Mouse (Mus musculus): ENCODE data around the gene Slc20a1. TPM values are rescaled to one million over a fixed set of nuclear protein-coding genes. Genes with fewer than 3 reads are reported as not detected.

Gene Slc20a1
- polyA plus RNA-seq, 1 experiment from 2014 or later, result 35.5 TPM

DNA sequence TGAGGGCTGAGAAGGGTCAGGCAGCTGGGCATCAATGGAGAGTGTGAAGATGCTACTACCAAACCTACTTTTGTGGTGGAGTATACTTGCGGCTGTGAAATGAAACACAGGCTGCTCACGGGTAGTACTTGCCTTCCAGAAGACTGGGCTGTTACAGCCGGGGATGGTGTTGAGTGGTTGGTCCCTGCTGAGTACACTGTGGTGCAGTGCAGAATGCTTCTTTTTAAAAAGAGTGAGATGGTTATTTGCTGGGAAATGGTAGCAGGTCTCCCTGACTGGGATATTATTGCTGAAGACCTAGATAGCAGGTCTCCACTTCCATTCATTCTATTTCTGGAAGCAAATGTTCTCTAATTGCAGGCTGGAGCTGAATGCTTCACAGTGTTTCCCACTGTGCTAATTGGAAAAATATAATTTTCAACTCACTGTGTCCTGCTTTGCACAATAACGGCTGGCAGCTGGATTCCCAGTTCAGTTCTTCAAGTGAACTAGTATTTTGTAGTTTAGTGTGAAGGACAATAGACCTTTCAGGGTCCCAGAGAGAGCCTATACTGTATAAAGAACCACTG lies 20.1 kb downstream of the Slc20a1 start:
- Histone ChIP-seq H3K36me3 (no peaks in the 10 kb centered on the region), H3K4me1 (peaks cover 8% of the 10 kb centered on the region), H3K27ac (no peak overlapping the region), H3K4me3 (no peak overlapping the region), H3K9ac (no peak overlapping the region), H3K27me3 (no peaks in the 10 kb centered on the region), H3K9me3 (no peaks in the 10 kb centered on the region), H3K4me2 (replicated peaks) (no peak overlapping the region)
- 71% methylated on average over 4 of the region's 4 CpGs for WGBS
- ATAC-seq (ENCODE audit: low FRiP score, low read depth), result no peak

DNA sequence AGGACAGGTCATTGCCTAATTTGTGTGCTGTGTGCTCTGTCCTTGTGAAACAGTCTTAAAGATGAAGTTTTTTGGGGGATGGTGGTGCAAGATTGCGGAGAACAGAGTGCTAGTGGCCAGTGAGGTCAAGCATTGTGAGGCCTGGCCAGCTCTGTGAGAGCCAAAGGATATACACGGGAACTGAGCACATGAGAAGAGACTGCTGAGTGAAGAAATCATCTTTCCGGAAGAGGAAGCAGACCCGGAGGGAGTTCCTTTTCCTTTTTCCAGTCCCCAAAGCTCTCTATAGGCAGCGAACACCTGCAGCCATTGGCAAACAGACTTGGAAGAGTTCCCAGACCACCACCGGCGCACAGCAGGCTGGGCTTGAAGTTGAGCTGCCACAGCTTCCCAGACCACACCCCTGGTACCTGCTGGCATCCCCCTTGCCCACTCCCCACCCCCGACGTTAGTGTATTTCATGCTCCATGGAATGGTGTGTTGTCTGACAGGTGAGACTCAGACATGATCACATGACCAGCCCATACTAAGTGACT lies 22.6 kb downstream of the Slc20a1 start:
- ATAC-seq (ENCODE audit: low FRiP score, low read depth), result no peak
- Histone ChIP-seq H3K9ac (no peak overlapping the region), H3K4me2 (replicated peaks) (no peak overlapping the region), H3K36me3 (no peaks in the 10 kb centered on the region), H3K27ac (no peak overlapping the region), H3K9me3 (no peaks in the 10 kb centered on the region), H3K4me3 (no peak overlapping the region), H3K27me3 (no peaks in the 10 kb centered on the region), H3K4me1 (peaks cover 8% of the 10 kb centered on the region)
- 76% methylated on average over 9 of the region's 9 CpGs for WGBS

DNA sequence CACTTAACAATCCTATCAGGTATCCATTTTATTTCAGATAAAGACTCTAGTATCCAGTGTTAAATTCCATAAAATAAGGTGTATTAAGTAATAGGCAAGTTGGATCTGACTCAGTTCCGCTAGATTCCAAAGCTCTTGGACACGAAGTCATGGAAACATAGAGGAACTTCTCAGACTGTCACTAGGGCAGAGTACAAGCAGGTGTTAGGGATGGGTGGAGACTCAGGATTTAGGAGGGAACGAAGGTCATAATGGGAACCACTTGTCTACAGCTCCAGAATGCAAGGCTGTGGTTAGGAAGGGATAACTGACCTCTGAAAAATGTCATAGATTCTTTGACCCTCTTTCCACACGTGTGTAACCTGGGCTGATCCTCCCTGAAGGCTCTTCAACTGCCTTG lies 25.6 kb downstream of the Slc20a1 start:
- Histone ChIP-seq H3K36me3 (no peaks in the 10 kb centered on the region), H3K9me3 (no peaks in the 10 kb centered on the region), H3K27me3 (no peaks in the 10 kb centered on the region), H3K4me1 (no peaks in the 10 kb centered on the region), H3K4me3 (no peak overlapping the region), H3K4me2 (replicated peaks) (no peak overlapping the region), H3K27ac (no peak overlapping the region), H3K9ac (no peak overlapping the region)
- WGBS, result 67% methylated on average over 4 of the region's 4 CpGs
- ATAC-seq (ENCODE audit: low FRiP score, low read depth), result no peak

DNA sequence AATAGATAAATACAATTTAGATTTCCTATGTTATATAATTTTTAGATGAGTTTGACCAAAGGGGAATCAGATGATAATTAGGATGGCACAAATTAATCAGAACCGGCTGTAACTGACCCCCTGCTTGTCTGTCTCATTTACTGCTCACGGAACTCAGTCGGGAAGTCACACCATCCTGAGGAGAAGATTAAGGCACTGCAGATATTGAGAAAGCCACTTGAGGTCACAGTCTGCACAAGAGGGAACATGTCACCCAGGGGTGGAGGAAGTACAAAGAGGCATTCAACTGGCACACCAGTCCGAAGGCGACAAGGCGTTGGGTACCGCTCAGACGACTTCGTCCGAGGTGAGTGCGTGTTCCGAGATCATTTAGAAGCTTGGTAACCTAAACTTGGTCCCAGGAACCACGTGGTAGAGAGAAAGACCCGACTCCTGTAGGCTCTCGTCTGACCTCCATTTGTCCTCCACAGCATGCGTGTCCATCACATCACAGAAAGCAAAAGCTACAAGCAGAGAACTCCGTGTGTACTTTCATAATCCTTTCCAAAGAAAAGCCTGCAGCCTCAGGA lies 26.8 kb downstream of the Slc20a1 start:
- no peaks in the 10 kb centered on the region for H3K36me3 ChIP-seq
- H3K4me1 ChIP-seq, result no peaks in the 10 kb centered on the region
- no peak overlapping the region for H3K4me2 ChIP-seq (replicated peaks)
- no peak for ATAC-seq (ENCODE audit: low FRiP score, low read depth)
- H3K4me3 ChIP-seq, result no peak overlapping the region
- no peaks in the 10 kb centered on the region for H3K27me3 ChIP-seq
- H3K9me3 ChIP-seq, result no peaks in the 10 kb centered on the region
- WGBS, result 89% methylated on average over 17 of the region's 17 CpGs
- no peak overlapping the region for H3K9ac ChIP-seq
- H3K27ac ChIP-seq, result no peak overlapping the region

DNA sequence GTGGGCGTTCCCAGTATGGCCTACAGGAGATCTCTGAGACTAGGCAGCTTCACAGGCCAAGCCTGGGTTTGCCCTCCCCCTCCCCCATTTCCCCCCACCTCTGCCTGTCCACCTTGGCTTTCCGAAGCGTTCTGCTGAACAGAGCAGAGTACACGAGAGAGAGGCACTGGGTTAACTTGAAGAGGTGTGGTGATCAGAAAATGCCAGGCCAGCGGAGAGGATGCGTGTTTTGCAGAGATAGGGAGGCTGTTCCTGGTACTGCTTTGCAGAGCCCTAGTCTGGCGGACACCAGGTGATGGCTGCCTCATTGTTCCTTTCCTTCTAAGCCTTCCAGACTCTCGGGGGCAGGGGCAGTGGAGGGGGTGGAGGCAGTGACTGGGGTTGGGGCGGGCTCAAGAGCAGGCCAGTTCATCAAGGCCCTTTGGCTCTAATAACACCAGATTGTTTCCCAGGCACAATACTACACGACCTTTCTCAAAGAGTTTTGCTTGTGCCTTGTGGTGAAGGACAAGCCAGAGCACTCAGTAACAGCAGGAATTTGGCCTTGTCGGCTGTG lies 27.8 kb downstream of the Slc20a1 start:
- H3K36me3 ChIP-seq, result no peaks in the 10 kb centered on the region
- no peaks in the 10 kb centered on the region for H3K4me1 ChIP-seq
- no peak overlapping the region for H3K4me2 ChIP-seq (replicated peaks)
- ATAC-seq (ENCODE audit: low FRiP score, low read depth), result peak; percentile 28; the same call in 1 of the 2 replicates
- no peaks in the 10 kb centered on the region for H3K9me3 ChIP-seq
- 56% methylated on average over 11 of the region's 11 CpGs for WGBS
- no peak overlapping the region for H3K4me3 ChIP-seq
- no peak overlapping the region for H3K9ac ChIP-seq
- H3K27ac ChIP-seq, result no peak overlapping the region
- H3K27me3 ChIP-seq, result no peaks in the 10 kb centered on the region

DNA sequence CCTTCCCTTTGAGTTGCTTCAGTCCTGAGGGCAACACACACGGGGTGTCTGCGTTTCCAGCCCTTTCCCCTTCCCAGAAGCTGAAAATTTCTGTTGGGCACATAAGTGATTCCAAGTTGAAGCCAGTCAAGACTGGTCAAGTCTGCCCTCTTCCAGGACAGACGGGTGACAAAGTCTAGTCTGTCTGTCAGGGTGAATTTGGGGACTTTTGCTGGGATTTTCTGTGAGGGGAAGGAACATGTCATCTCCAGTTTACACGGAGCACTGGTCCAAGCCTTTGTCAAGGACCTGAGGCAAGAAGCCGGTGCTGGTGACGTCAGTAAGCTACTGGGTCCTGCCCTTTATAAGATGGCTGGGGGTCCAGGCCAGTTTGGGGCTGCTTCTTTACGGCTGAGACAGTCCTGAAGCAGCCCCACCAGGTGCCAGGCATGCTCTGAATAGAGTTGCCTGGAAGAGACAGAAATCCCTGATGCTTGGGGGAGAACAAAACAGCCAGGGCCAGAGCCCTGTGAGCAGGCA lies 28.5 kb downstream of the Slc20a1 start:
- Histone ChIP-seq H3K9ac (no peak overlapping the region), H3K27me3 (no peaks in the 10 kb centered on the region), H3K27ac (no peak overlapping the region), H3K4me2 (replicated peaks) (no peak overlapping the region), H3K4me3 (no peak overlapping the region), H3K9me3 (no peaks in the 10 kb centered on the region), H3K4me1 (0 out of 2 replicates have a peak, but pooled peaks cover 3% of the 10 kb centered on the region), H3K36me3 (no peaks in the 10 kb centered on the region)
- no peak for ATAC-seq (ENCODE audit: low FRiP score, low read depth)
- WGBS, result 75% methylated on average over 7 of the region's 7 CpGs

DNA sequence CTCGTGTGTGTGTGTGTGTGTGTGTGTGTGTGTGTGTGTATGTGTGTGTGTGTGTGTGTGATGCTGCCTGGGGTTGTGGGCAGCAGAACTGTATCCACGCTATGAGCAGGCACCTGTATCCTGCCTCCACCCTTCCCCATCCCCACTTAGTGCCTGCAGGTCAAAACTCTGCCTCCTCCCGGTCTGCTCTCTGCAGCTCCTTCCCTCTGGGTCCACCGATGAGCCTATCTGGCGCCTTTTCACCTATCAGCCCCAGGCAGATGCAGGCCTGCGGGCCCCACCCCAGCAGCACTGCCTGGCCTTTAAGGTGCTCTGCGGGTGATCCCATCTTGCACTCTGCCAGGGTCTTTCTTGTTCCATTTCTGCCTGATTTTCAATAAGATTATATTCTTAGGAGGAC lies 29.1 kb downstream of the Slc20a1 start:
- Histone ChIP-seq H3K27ac (no peak overlapping the region), H3K9ac (no peak overlapping the region), H3K4me3 (no peak overlapping the region), H3K9me3 (no peaks in the 10 kb centered on the region), H3K4me2 (replicated peaks) (no peak overlapping the region), H3K27me3 (no peaks in the 10 kb centered on the region), H3K36me3 (no peaks in the 10 kb centered on the region), H3K4me1 (0 out of 2 replicates have a peak, but pooled peaks cover 3% of the 10 kb centered on the region)
- ATAC-seq (ENCODE audit: low FRiP score, low read depth), result no peak
- 83% methylated on average over 6 of the region's 7 CpGs for WGBS

DNA sequence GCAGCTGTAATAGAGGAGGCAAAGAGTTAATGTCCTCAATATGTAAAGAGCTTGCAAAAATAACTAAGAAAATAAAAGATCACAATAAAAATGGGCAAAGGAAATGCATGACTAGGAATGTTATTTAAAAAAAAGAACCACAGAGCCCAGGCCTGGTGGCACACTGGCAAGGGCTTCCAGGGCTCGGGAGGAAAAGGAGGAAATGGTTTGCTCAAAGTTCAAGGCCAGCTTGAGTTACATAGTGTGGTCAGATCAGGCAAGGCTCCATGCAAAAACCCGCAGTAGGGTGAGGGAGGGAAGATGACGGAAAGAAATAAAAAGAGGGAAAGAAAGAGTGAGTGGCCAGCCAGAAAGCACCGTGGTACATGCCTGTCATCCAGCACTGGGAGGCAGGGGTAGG lies 30.0 kb downstream of the Slc20a1 start:
- no peaks in the 10 kb centered on the region for H3K27me3 ChIP-seq
- no peaks in the 10 kb centered on the region for H3K36me3 ChIP-seq
- H3K9me3 ChIP-seq, result no peaks in the 10 kb centered on the region
- 0 out of 2 replicates have a peak, but pooled peaks cover 3% of the 10 kb centered on the region for H3K4me1 ChIP-seq
- no peak overlapping the region for H3K9ac ChIP-seq
- H3K27ac ChIP-seq, result no peak overlapping the region
- no peak for ATAC-seq (ENCODE audit: low FRiP score, low read depth)
- no peak overlapping the region for H3K4me3 ChIP-seq
- H3K4me2 ChIP-seq (replicated peaks), result no peak overlapping the region
- WGBS, result 82% methylated on average over 4 of the region's 4 CpGs

DNA sequence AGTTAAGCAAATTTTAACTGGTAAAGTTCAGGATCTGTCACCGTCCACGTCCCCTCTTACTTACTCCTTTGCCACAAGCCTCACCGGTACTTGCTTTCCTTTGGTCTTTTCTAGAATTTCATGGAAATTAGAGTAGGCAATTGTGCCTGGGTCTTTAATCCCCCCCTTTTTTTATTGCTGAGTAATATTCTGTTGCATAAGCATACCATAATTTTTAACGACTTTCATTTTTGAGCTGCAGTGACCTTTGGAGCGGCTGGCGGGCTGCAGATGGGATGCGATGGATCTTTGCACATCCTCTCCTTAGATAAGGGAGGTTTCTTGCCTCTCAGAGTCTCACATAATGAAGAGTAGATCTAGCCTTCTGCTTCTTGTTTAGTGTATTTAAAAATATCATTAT lies 30.8 kb downstream of the Slc20a1 start:
- no peak overlapping the region for H3K4me2 ChIP-seq (replicated peaks)
- no peak overlapping the region for H3K27ac ChIP-seq
- 0 out of 2 replicates have a peak, but pooled peaks cover 3% of the 10 kb centered on the region for H3K4me1 ChIP-seq
- H3K27me3 ChIP-seq, result no peaks in the 10 kb centered on the region
- no peak overlapping the region for H3K9ac ChIP-seq
- no peaks in the 10 kb centered on the region for H3K36me3 ChIP-seq
- WGBS, result 92% methylated on average over 7 of the region's 7 CpGs
- no peaks in the 10 kb centered on the region for H3K9me3 ChIP-seq
- no peak overlapping the region for H3K4me3 ChIP-seq
- ATAC-seq (ENCODE audit: low FRiP score, low read depth), result no peak

DNA sequence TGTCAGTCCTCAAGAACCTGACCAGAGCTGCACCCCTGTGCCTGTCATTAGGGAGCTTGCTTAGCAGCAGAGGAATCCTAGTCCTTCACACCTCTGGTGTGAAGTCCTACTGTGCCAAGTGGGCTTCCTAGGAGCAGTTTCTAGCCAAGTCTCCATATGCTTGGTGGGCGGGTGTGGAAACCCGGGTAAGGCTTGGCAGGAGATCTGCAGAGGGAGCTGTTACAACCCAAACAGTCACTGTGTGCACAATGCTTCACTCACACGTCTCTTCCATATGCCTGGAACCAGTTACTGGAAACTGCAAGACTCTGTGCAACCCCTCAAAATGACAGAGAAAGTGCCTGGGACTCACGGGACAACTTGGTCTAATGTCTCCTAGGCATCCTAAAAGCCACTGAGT lies 33.5 kb downstream of the Slc20a1 start:
- no peaks in the 10 kb centered on the region for H3K36me3 ChIP-seq
- 38% methylated on average over 4 of the region's 4 CpGs for WGBS
- ATAC-seq (ENCODE audit: low FRiP score, low read depth), result no peak
- no peak overlapping the region for H3K4me2 ChIP-seq (replicated peaks)
- no peaks in the 10 kb centered on the region for H3K27me3 ChIP-seq
- no peaks in the 10 kb centered on the region for H3K9me3 ChIP-seq
- no peak overlapping the region for H3K4me3 ChIP-seq
- H3K27ac ChIP-seq, result no peak overlapping the region
- no peak overlapping the region for H3K9ac ChIP-seq
- H3K4me1 ChIP-seq, result 0 out of 2 replicates have a peak, but pooled peaks cover 3% of the 10 kb centered on the region

DNA sequence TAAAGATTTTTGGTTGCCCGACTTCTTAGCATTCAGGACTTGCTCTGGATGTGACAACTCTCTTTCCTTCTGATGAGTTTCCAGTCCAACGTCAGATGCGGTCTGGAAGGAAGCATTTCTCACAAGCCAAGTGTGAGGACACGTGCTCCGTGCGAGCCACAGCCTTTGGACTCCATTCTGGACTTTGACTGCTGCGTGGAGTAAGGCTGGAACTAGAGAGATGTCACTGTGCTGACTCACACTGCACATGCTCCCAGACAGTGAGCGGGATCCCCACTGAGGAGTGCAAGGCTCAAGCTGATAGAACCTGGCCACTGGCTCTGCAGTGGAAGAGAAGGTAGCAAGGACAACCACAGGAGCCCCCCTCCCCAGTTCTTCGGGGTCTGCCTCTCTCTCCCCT lies 33.9 kb downstream of the Slc20a1 start:
- Histone ChIP-seq H3K27me3 (no peaks in the 10 kb centered on the region), H3K36me3 (no peaks in the 10 kb centered on the region), H3K27ac (no peak overlapping the region), H3K4me1 (0 out of 2 replicates have a peak, but pooled peaks cover 3% of the 10 kb centered on the region), H3K4me2 (replicated peaks) (no peak overlapping the region), H3K9me3 (no peaks in the 10 kb centered on the region), H3K4me3 (no peak overlapping the region), H3K9ac (no peak overlapping the region)
- no peak for ATAC-seq (ENCODE audit: low FRiP score, low read depth)
- WGBS, result 83% methylated on average over 9 of the region's 9 CpGs

DNA sequence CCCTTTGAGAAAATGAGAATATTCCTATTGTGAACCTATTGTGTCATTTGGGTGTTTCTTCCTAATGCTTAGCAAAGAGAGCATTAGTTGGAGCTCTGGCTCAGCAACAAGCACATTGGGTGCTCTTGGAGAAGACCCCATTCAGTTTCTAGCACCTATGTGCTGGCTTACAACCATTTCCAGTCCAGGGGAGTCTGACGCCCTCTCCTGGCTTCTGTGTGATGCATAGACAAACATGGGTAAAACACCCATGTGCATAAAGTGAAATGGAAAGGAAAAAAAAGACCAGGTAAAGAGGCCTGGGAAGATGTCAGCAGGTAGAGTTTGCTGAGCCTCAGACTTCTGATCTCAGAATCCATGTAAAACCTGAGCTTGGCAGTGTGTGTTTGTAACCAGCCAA lies 34.7 kb downstream of the Slc20a1 start:
- 86% methylated on average over 1 of the region's 1 CpGs for WGBS

More for the DNA sequence above, 34.7 kb downstream of the Slc20a1 start:
- Histone ChIP-seq H3K4me2 (replicated peaks) (no peak overlapping the region), H3K9me3 (no peaks in the 10 kb centered on the region), H3K4me1 (0 out of 2 replicates have a peak, but pooled peaks cover 3% of the 10 kb centered on the region), H3K27ac (no peak overlapping the region), H3K36me3 (no peaks in the 10 kb centered on the region), H3K27me3 (no peaks in the 10 kb centered on the region), H3K9ac (no peak overlapping the region), H3K4me3 (no peak overlapping the region)
- no peak for ATAC-seq (ENCODE audit: low FRiP score, low read depth)

Data from limb, embryonic 13.5 days (tissue).